Mouse (Mus musculus): ENCODE data around the gene Jdp2. TPM values are rescaled to one million over a fixed set of nuclear protein-coding genes. Genes with fewer than 3 reads are reported as not detected.

Jdp2 gene
- polyA plus RNA-seq, 1 experiment from 2014 or later = 0.25 TPM

- Histone ChIP-seq H3K36me3 (no peaks in the 10 kb centered on the region), H3K9me3 (no peaks in the 10 kb centered on the region), H3K27me3 (ENCODE audit: insufficient read depth, poor library complexity, severe bottlenecking) (no peaks in the 10 kb centered on the region), H3K27ac (no peak overlapping the region; the same call in 1 of the 2 replicates), H3K4me3 (no peak overlapping the region), H3K4me1 (replicated peaks) (peaks cover 44% of the 10 kb centered on the region)
- DNase-seq (ENCODE audit: low spot score) = no peak
- WGBS = 86% methylated on average over 7 of the region's 7 CpGs
These were observed 25.8 kb downstream of the Jdp2 start for GRCm38 (mm10) chr12:85624652-85625051.

GRCm38 (mm10) chr12:85625852-85626251 is 27.0 kb downstream of the Jdp2 start:
- peaks cover 36% of the 10 kb centered on the region for H3K4me1 ChIP-seq (replicated peaks)
- 40% methylated on average over 5 of the region's 5 CpGs for WGBS
- H3K36me3 ChIP-seq = no peaks in the 10 kb centered on the region
- peak overlapping the region; percentile 73 for H3K27ac ChIP-seq
- H3K27me3 ChIP-seq (ENCODE audit: insufficient read depth, poor library complexity, severe bottlenecking) = no peaks in the 10 kb centered on the region
- no peaks in the 10 kb centered on the region for H3K9me3 ChIP-seq
- H3K4me3 ChIP-seq = no peak overlapping the region
- peak; percentile 24 for DNase-seq (ENCODE audit: low spot score)

GRCm38 (mm10) chr12:85629661-85630481 is 31.0 kb downstream of the Jdp2 start:
- Histone ChIP-seq H3K27me3 (ENCODE audit: insufficient read depth, poor library complexity, severe bottlenecking) (no peaks in the 10 kb centered on the region), H3K4me3 (no peak overlapping the region), H3K27ac (peak overlapping the region; percentile 9; the same call in 1 of the 2 replicates), H3K36me3 (peaks cover 16% of the 10 kb centered on the region; the same call in 1 of the 2 replicates), H3K4me1 (replicated peaks) (peaks cover 16% of the 10 kb centered on the region), H3K9me3 (no peaks in the 10 kb centered on the region)
- DNase-seq (ENCODE audit: low spot score) = no peak
- WGBS = 79% methylated on average over 21 of the region's 21 CpGs

GRCm38 (mm10) chr12:85631196-85631595 is 32.4 kb downstream of the Jdp2 start:
- DNase-seq (ENCODE audit: low spot score) = no peak
- H3K9me3 ChIP-seq = no peaks in the 10 kb centered on the region
- 72% methylated on average over 4 of the region's 4 CpGs for WGBS
- peaks cover 16% of the 10 kb centered on the region; the same call in 1 of the 2 replicates for H3K36me3 ChIP-seq
- peaks cover 7% of the 10 kb centered on the region for H3K4me1 ChIP-seq (replicated peaks)
- no peak overlapping the region for H3K27ac ChIP-seq
- H3K4me3 ChIP-seq = no peak overlapping the region
- no peaks in the 10 kb centered on the region for H3K27me3 ChIP-seq (ENCODE audit: insufficient read depth, poor library complexity, severe bottlenecking)

- H3K27ac ChIP-seq = no peak overlapping the region
- no peak for DNase-seq (ENCODE audit: low spot score)
- WGBS = 95% methylated on average over 10 of the region's 10 CpGs
- H3K4me1 ChIP-seq (replicated peaks) = peaks cover 6% of the 10 kb centered on the region
- H3K4me3 ChIP-seq = no peak overlapping the region
- H3K27me3 ChIP-seq (ENCODE audit: insufficient read depth, poor library complexity, severe bottlenecking) = no peaks in the 10 kb centered on the region
- H3K9me3 ChIP-seq = no peaks in the 10 kb centered on the region
- H3K36me3 ChIP-seq = peaks cover 16% of the 10 kb centered on the region; the same call in 1 of the 2 replicates
These were observed 33.5 kb downstream of the Jdp2 start for GRCm38 (mm10) chr12:85632321-85632720.

- 80% methylated on average over 9 of the region's 9 CpGs for WGBS
- Histone ChIP-seq H3K27ac (no peak overlapping the region), H3K36me3 (0 out of 2 replicates have a peak, but pooled peaks cover 4% of the 10 kb centered on the region), H3K27me3 (ENCODE audit: insufficient read depth, poor library complexity, severe bottlenecking) (no peaks in the 10 kb centered on the region), H3K4me1 (replicated peaks) (peaks cover 12% of the 10 kb centered on the region), H3K4me3 (no peak overlapping the region), H3K9me3 (no peaks in the 10 kb centered on the region)
- no peak for DNase-seq (ENCODE audit: low spot score)
These were observed 39.1 kb downstream of the Jdp2 start for GRCm38 (mm10) chr12:85637932-85638331.

GRCm38 (mm10) chr12:85638541-85639325 is 39.9 kb downstream of the Jdp2 start:
- 77% methylated on average over 20 of the region's 20 CpGs for WGBS
- Histone ChIP-seq H3K4me3 (no peak overlapping the region), H3K4me1 (replicated peaks) (peaks cover 12% of the 10 kb centered on the region), H3K36me3 (0 out of 2 replicates have a peak, but pooled peaks cover 4% of the 10 kb centered on the region), H3K27me3 (ENCODE audit: insufficient read depth, poor library complexity, severe bottlenecking) (no peaks in the 10 kb centered on the region), H3K9me3 (no peaks in the 10 kb centered on the region), H3K27ac (no peak overlapping the region)
- DNase-seq (ENCODE audit: low spot score) = no peak

- Histone ChIP-seq H3K4me1 (replicated peaks) (peaks cover 12% of the 10 kb centered on the region), H3K27me3 (ENCODE audit: insufficient read depth, poor library complexity, severe bottlenecking) (no peaks in the 10 kb centered on the region), H3K36me3 (0 out of 2 replicates have a peak, but pooled peaks cover 4% of the 10 kb centered on the region), H3K27ac (no peak overlapping the region), H3K9me3 (no peaks in the 10 kb centered on the region), H3K4me3 (no peak overlapping the region)
- WGBS = 91% methylated on average over 12 of the region's 12 CpGs
- no peak for DNase-seq (ENCODE audit: low spot score)
These were observed 40.6 kb downstream of the Jdp2 start for GRCm38 (mm10) chr12:85639326-85640008.

GRCm38 (mm10) chr12:85640852-85641563 is 42.2 kb downstream of the Jdp2 start:
- Histone ChIP-seq H3K27me3 (ENCODE audit: insufficient read depth, poor library complexity, severe bottlenecking) (no peaks in the 10 kb centered on the region), H3K36me3 (0 out of 2 replicates have a peak, but pooled peaks cover 4% of the 10 kb centered on the region), H3K9me3 (no peaks in the 10 kb centered on the region), H3K27ac (peak overlapping the region; percentile 62; the same call in 1 of the 2 replicates), H3K4me3 (no peak overlapping the region), H3K4me1 (replicated peaks) (peaks cover 12% of the 10 kb centered on the region)
- 83% methylated on average over 10 of the region's 10 CpGs for WGBS
- no peak for DNase-seq (ENCODE audit: low spot score)

- no peak overlapping the region for H3K4me3 ChIP-seq
- no peak for DNase-seq (ENCODE audit: low spot score)
- WGBS = 50% methylated on average over 4 of the region's 4 CpGs
- peaks cover 12% of the 10 kb centered on the region for H3K4me1 ChIP-seq (replicated peaks)
- no peaks in the 10 kb centered on the region for H3K9me3 ChIP-seq
- H3K27me3 ChIP-seq (ENCODE audit: insufficient read depth, poor library complexity, severe bottlenecking) = no peaks in the 10 kb centered on the region
- 0 out of 2 replicates have a peak, but pooled peaks cover 4% of the 10 kb centered on the region for H3K36me3 ChIP-seq
- peak overlapping the region; percentile 62; the same call in 1 of the 2 replicates for H3K27ac ChIP-seq
These were observed 42.7 kb downstream of the Jdp2 start for GRCm38 (mm10) chr12:85641564-85641931.

GRCm38 (mm10) chr12:85643735-85644134 is 44.9 kb downstream of the Jdp2 start:
- 0 out of 2 replicates have a peak, but pooled peaks cover 4% of the 10 kb centered on the region for H3K36me3 ChIP-seq
- peaks cover 12% of the 10 kb centered on the region for H3K4me1 ChIP-seq (replicated peaks)
- peak overlapping the region; percentile 3; the same call in 1 of the 2 replicates for H3K27ac ChIP-seq
- no peaks in the 10 kb centered on the region for H3K9me3 ChIP-seq
- DNase-seq (ENCODE audit: low spot score) = no peak
- no peak overlapping the region for H3K4me3 ChIP-seq
- no peaks in the 10 kb centered on the region for H3K27me3 ChIP-seq (ENCODE audit: insufficient read depth, poor library complexity, severe bottlenecking)
- WGBS = 79% methylated on average over 5 of the region's 5 CpGs

- H3K27ac ChIP-seq = no peak overlapping the region
- 85% methylated on average over 4 of the region's 4 CpGs for WGBS
- no peak for DNase-seq (ENCODE audit: low spot score)
- no peaks in the 10 kb centered on the region for H3K27me3 ChIP-seq (ENCODE audit: insufficient read depth, poor library complexity, severe bottlenecking)
- no peaks in the 10 kb centered on the region for H3K36me3 ChIP-seq
- peaks cover 12% of the 10 kb centered on the region for H3K4me1 ChIP-seq (replicated peaks)
- H3K4me3 ChIP-seq = no peak overlapping the region
- no peaks in the 10 kb centered on the region for H3K9me3 ChIP-seq
These were observed 46.8 kb downstream of the Jdp2 start for GRCm38 (mm10) chr12:85645664-85646063.

All from hindbrain, embryonic 10.5 days (tissue).